Mouse (Mus musculus) forebrain, embryonic 10.5 days (tissue): ENCODE data around the gene Hmx2. TPM values are rescaled to one million over a fixed set of nuclear protein-coding genes. Genes with fewer than 3 reads are reported as not detected.

Experiments used
- DNase-seq: peaks from one replicate; pipeline ENCODE4 v3.0.0-alpha.2; 2017; ENCODE audit warnings: low spot score; ENCODE audit errors: extremely low spot score
- H3K27ac ChIP-seq: fragments of 300-500 bp; sonication (generic); 2 replicates; pipeline ENCODE4 v1.5.1; 2016; ENCODE audit warnings: mild to moderate bottlenecking
- H3K27me3 ChIP-seq: fragments of 300-500 bp; sonication (generic); 2 replicates; pipeline ENCODE4 v1.6.1; 2016; ENCODE audit warnings: mild to moderate bottlenecking; ENCODE audit not compliant: poor library complexity, severe bottlenecking
- H3K36me3 ChIP-seq: fragments of 300-500 bp; sonication (generic); replicated peaks from 2 replicates; pipeline ENCODE4 v1.6.1; 2016; ENCODE audit warnings: mild to moderate bottlenecking, moderate library complexity
- H3K4me1 ChIP-seq: fragments of 300-500 bp; sonication (generic); 2 replicates; pipeline ENCODE4 v1.6.1; 2016
- H3K4me3 ChIP-seq: fragments of 300-500 bp; sonication (generic); 2 replicates; pipeline ENCODE4 v1.5.1; 2016; ENCODE audit warnings: mild to moderate bottlenecking, moderate library complexity
- H3K9me3 ChIP-seq: fragments of 300-500 bp; sonication (generic); 2 replicates; pipeline ENCODE4 v1.6.1; 2016; ENCODE audit warnings: mild to moderate bottlenecking, moderate library complexity
- WGBS: fragments of 180-500 bp; shearing (Covaris S2); methylation state at CpG from one replicate; pipeline ENCODE4 v1.1.7; 2016; 5-methylcytosine and 5-hydroxymethylcytosine counted together
- polyA plus RNA-seq: library from polyadenylated mRNA; unstranded; fragments of >200 nt; fragmentation: Nextera tagmentation; extraction: Ambion mirVana; gene quantifications from 2 replicates; pipeline ENCODE4 v1.2.1, GENCODE M21; 2016

Gene Hmx2
- polyA plus RNA-seq, 1 experiment from 2014 or later: not detected

DNA sequence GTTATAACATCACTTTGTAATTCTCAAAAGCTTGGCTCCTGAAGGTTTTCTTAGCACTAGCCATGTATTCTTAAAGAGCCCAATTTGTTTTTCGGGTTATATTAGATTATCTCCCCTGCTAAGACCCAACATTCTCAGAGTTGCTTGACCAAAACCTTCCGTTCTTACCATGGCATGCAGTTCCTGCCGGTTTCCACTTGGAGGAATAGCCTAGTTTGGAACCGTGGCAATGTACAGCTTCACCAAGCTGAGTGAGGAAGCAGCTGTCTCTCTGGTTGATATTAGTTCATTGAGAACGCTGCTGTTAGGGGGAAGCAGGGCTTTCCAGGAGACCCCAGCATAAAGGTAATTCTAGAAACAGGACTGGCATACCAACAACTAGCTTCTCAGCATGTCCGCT is 26.7 kb downstream of the Hmx2 start:
- no peaks in the 10 kb centered on the region for H3K4me1 ChIP-seq
- 81% methylated on average over 6 of the region's 6 CpGs for WGBS
- no peaks in the 10 kb centered on the region for H3K27me3 ChIP-seq
- no peak for DNase-seq
- no peaks in the 10 kb centered on the region for H3K9me3 ChIP-seq
- peaks cover 44% of the 10 kb centered on the region for H3K36me3 ChIP-seq
- no peak overlapping the region for H3K4me3 ChIP-seq
- H3K27ac ChIP-seq: no peak overlapping the region

DNA sequence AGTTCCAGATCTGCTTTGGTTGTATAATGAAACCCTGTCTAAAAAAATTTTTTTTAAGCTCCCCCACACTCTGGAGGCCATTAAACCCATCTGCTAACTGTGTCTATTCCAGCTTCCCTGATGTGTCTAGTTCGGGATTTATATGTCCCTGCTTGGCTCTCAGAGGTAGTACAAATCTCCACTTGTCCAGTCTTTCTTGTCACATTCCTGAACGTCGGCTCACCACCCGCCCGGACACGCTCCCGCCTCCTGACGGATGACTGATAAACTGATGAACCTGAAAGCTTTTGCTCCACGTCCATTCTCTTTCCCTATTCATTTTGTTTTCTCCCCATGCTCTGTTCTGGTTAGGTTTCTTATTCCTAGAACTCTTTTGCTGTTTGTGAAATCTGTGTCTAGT is 33.6 kb downstream of the Hmx2 start:
- no peak overlapping the region for H3K4me3 ChIP-seq
- H3K27me3 ChIP-seq: peaks cover 22% of the 10 kb centered on the region
- 84% methylated on average over 9 of the region's 9 CpGs for WGBS
- H3K27ac ChIP-seq: no peak overlapping the region
- H3K9me3 ChIP-seq: no peaks in the 10 kb centered on the region
- no peaks in the 10 kb centered on the region for H3K4me1 ChIP-seq
- no peak for DNase-seq
- no peaks in the 10 kb centered on the region for H3K36me3 ChIP-seq

DNA sequence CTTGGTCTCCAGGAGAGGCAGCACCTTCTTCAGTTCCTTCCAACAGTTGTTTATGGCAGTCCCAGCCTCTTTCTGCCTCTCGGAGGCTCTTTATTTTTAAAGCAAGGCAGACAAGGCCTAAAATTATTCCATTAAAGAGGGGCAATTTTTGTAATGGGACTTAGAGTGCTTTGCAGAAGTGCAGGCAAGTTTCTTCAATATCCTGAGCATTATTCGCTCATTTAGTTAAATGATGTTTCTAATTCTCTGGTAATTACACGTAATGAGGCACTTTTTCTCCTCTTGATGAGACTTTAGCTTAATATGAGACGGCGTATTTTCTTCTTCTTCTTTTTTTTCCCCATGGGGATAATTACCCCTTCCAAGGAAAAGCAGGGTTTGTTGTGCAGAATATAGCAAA is 37.0 kb downstream of the Hmx2 start:
- Histone ChIP-seq H3K9me3 (no peaks in the 10 kb centered on the region), H3K27ac (no peak overlapping the region), H3K36me3 (no peaks in the 10 kb centered on the region), H3K4me3 (no peak overlapping the region), H3K4me1 (no peaks in the 10 kb centered on the region), H3K27me3 (peaks cover 39% of the 10 kb centered on the region)
- 87% methylated on average over 5 of the region's 5 CpGs for WGBS
- no peak for DNase-seq

DNA sequence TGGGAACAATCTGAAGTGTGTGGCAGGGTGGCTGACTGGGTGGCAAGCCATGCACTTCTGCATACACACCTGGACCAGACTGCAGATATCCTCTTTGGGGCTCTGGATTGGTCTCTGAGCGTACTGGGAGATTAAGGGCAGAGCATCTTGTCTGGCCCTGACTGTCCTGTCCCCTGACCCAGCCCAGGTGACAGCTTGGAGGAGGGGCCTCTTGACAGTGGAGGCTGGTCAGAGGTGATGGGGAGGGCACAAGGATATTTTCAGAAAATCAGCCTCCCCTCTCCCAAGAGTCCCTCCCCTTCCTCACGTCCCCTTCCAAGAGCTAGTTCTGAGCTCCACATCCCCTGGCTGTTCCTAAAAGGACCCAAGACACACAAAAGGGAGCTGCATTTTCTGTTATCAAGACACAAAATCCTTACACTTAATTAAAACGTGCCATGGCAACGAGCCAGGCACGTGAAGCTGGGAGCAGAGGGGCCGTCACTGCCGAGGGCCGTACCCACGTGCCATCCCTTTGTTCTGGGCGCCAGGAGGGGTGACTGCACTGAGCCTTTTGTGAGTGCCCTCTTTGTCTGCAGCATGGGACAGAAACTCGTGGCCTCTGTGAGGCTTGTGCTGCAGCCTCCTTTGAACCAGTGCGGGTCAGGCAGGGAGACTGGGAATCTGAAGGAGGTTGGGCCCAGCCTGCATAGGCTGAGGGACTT is 49.4 kb downstream of the Hmx2 start:
- DNase-seq: peak; percentile 87
- WGBS: 8% methylated on average over 12 of the region's 12 CpGs
- peak overlapping the region; percentile 26 for H3K4me3 ChIP-seq

DNA sequence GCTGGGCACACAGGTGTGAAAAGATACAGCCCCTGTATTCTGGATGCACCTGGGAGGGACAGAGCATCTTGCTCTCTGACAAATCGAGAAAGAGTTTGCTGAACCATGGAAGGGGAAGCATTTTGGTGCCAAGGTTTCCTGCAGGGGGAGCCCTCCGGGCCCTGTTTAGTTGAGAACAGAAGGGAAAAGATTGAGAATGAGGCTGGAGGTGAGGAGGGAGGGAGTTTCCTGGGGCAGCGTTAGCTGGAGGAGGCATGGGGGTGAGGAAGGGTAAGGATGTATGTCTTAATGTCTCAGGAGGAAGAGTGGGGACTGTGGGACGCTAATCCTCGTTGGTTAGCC is 49.9 kb downstream of the Hmx2 start:
- peak overlapping the region; percentile 82 for H3K27ac ChIP-seq
- peaks cover 99% of the 10 kb centered on the region for H3K27me3 ChIP-seq
- peaks cover 42% of the 10 kb centered on the region for H3K4me1 ChIP-seq
- 2% methylated on average over 5 of the region's 5 CpGs for WGBS
- H3K4me3 ChIP-seq: peak overlapping the region; percentile 26
- no peaks in the 10 kb centered on the region for H3K9me3 ChIP-seq
- no peaks in the 10 kb centered on the region for H3K36me3 ChIP-seq
- DNase-seq: no peak

More for the DNA sequence above, 49.4 kb downstream of the Hmx2 start:
- no peaks in the 10 kb centered on the region for H3K9me3 ChIP-seq
- peaks cover 37% of the 10 kb centered on the region for H3K4me1 ChIP-seq
- peak overlapping the region; percentile 82 for H3K27ac ChIP-seq
- no peaks in the 10 kb centered on the region for H3K36me3 ChIP-seq
- peaks cover 99% of the 10 kb centered on the region for H3K27me3 ChIP-seq

DNA sequence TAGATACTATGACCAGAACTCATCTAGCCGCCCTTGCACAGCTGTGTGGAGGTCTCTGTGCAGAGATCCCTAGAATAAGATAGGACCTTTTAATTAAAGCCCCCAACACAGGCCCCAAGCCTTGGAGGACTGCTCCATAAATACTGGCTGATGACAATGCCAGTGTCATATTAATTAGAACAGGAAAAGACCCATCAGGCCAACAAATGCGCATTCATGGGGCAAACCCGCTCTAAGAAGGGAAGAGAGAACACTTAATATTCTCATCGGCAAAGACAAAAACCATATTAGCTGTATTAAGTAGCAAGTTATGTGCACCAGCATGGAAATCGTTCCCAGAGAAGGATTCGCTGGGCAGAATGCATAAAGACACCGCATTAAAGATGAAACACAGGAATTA is 53.5 kb downstream of the Hmx2 start:
- WGBS: 81% methylated on average over 7 of the region's 7 CpGs

DNA sequence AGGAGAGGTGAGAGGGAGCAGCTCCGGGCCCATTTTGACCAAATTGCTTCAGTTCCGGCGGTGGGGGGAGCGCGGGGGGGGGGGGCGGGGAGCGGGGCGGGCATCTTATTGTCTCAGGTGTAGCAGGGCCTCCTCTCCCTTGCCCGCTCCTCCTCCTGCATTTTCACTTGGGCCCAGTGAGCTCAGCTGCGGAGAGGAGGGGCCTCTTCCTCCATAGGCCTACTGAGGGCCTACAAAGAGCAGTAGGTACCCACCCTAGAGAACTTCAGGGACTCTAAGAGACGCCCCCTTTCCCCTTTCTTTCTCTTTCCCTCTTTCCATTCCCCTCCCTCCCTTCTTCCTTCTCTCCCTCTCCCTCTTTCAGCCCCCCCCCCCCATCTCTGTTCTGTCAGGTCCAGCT is 54.6 kb downstream of the Hmx2 start:
- no peak overlapping the region; the same call in 1 of the 2 replicates for H3K27ac ChIP-seq
- H3K4me3 ChIP-seq: no peak overlapping the region
- peaks cover 33% of the 10 kb centered on the region for H3K4me1 ChIP-seq
- H3K36me3 ChIP-seq: no peaks in the 10 kb centered on the region
- no peaks in the 10 kb centered on the region for H3K9me3 ChIP-seq
- 6% methylated on average over 7 of the region's 11 CpGs for WGBS
- peaks cover 99% of the 10 kb centered on the region for H3K27me3 ChIP-seq
- no peak for DNase-seq

More for the DNA sequence above, 53.5 kb downstream of the Hmx2 start:
- no peaks in the 10 kb centered on the region for H3K9me3 ChIP-seq
- no peak for DNase-seq
- peaks cover 99% of the 10 kb centered on the region for H3K27me3 ChIP-seq
- H3K27ac ChIP-seq: no peak overlapping the region
- no peak overlapping the region for H3K4me3 ChIP-seq
- H3K36me3 ChIP-seq: no peaks in the 10 kb centered on the region
- peaks cover 43% of the 10 kb centered on the region for H3K4me1 ChIP-seq

DNA sequence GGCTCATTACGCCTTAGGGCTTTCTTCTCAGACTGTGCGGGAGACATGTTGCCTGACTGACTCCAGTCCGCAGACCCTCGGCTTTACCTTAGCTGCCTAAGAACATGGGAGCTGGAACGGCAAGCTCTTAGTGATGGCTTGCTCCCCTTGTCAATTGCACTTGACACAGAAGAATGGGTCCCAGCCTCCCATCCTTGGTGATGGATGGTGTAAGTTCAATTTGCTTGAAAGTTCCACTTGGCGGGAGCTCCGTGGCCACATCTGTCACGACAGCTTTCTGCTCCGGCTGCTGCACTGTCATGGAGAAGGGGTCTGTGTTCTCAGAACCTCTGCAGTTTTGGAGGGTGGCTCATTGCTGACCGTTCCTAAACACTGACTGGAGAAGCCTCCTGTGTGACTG is 56.4 kb downstream of the Hmx2 start:
- Histone ChIP-seq H3K4me3 (no peak overlapping the region), H3K27me3 (peaks cover 100% of the 10 kb centered on the region), H3K9me3 (no peaks in the 10 kb centered on the region), H3K36me3 (no peaks in the 10 kb centered on the region), H3K4me1 (peaks cover 18% of the 10 kb centered on the region), H3K27ac (no peak overlapping the region)
- 92% methylated on average over 10 of the region's 10 CpGs for WGBS
- DNase-seq: no peak

DNA sequence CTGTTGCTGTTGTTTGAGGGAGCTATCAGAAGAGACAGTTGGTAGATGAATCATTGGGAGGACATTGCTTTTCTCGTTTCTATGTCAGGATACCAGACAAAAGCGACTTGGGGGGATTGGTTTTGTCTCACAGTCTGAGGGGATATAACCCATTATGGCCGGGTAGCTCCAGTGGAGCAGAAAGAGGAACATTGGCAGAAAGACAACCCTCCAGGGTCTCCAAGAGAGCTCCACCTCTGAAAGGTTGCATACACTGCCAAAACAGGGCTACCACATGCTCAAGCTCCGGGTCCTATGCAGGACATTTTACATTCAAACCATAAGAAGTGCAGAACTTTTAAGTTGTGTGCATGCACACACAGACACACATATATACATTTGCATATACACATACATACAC is 56.9 kb downstream of the Hmx2 start:
- Histone ChIP-seq H3K27me3 (peaks cover 95% of the 10 kb centered on the region), H3K36me3 (no peaks in the 10 kb centered on the region), H3K4me1 (peaks cover 18% of the 10 kb centered on the region), H3K27ac (no peak overlapping the region), H3K4me3 (no peak overlapping the region), H3K9me3 (no peaks in the 10 kb centered on the region)
- DNase-seq: no peak
- 75% methylated on average over 4 of the region's 4 CpGs for WGBS

Other genes starting within 250 kb of the Hmx2 start
- gene Cuzd1, start 226.5 kb upstream of the Hmx2 start, polyA plus RNA-seq: not detected in 2 replicates
- not detected in 2 replicates for gene Fam24b, start 219.3 kb upstream of the Hmx2 start, polyA plus RNA-seq
- gene Fam24a, start 214.9 kb upstream of the Hmx2 start, polyA plus RNA-seq: not detected in 2 replicates
- gene 2310057M21Rik, start 186.0 kb upstream of the Hmx2 start, polyA plus RNA-seq: 21.3 and 22.7 TPM in 2 replicates
- 71.0 and 71.4 TPM in 2 replicates for gene Pstk, start 177.6 kb upstream of the Hmx2 start, polyA plus RNA-seq
- 14.6 and 15.5 TPM in 2 replicates for gene Ikzf5, start 138.3 kb upstream of the Hmx2 start, polyA plus RNA-seq
- 53.1 and 61.5 TPM in 2 replicates for gene Acadsb, start 138.2 kb upstream of the Hmx2 start, polyA plus RNA-seq
- gene Hmx3, start 5.9 kb upstream of the Hmx2 start, polyA plus RNA-seq: not detected in 2 replicates
- 314 and 328 TPM in 2 replicates for gene Bub3, start 11.4 kb downstream of the Hmx2 start, polyA plus RNA-seq